Mouse (Mus musculus) stomach, postnatal 0 days (tissue): ENCODE data around the gene Chkb.

ENCODE experiments used
- CTCF ChIP-seq: IDR thresholded peaks from 2 replicates; pipeline ENCODE4 v1.5.1; 2016; ENCODE audit warnings: antibody characterized with exemption, low read depth, mild to moderate bottlenecking, moderate library complexity
- EP300 ChIP-seq: optimal IDR thresholded peaks from 2 replicates; pipeline ENCODE3; 2016; ENCODE audit warnings: antibody characterized with exemption

GRCm38 (mm10) chr15:89426716-89427115 is 3.0 kb downstream of the Chkb start:
- TF ChIP-seq EP300 (no peak), CTCF (no peak)
